Mouse (Mus musculus): ENCODE data around the gene Tmem191c.
"Not testable (repeated sequence)": the region's sequence is repeated elsewhere in the genome, so short reads cannot be mapped to it uniquely, and the experiment has no call there.

Tmem191c gene

DNA sequence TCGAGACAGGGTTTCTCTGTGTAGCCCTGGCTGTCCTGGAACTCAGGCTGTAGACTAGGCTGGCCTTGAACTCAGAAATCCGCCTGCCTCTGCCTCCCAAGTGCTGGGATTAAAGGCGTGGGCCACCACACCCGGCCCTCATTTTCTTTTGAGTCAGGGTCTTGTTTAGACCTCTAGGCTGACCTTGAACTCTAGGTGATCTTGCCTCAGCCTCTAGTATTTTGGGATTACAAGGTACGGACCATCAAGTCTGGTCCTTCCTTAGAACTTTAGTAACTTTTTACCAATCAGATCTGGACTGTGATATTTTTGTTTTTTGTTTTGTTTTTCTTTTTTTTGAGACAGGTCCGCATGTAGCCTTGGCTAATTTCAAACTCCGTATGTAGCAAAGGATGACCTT lies at the start of gene Tmem191c:
Tmem191c (plus strand) TSS at position 357 of the 400 bp plus-strand sequence.
- DNase-seq, result no peak

DNA sequence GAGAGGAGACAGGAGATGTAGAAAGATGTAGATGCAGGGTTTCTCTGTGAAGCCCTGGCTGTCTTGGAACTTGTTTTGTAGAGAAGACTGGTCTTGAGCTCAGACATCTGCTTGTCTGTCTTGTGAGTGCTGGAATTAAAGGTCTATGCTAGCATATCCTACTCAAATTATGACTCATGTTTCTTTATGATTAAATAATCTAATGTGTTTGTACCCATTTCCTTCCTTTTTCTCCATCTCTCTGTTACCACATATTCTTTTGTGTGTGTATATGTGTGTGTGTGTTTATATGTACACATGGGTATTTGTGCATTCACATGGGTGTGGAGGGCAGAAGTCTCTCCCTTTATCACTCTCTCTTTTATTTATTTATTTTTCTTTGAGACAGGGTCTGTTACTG lies 49.4 kb upstream of the Tmem191c start:
- no peak for DNase-seq

- not testable (repeated sequence) for DNase-seq
These were observed 44.4 kb upstream of the Tmem191c start for GRCm38 (mm10) chr16:17231523-17231922.

- peak; percentile 97 to 98 for DNase-seq
These were observed 42.8 kb upstream of the Tmem191c start, which contains the start of gene Hic2 for GRCm38 (mm10) chr16:17232794-17233701. Gene Hic2, plus strand, starts transcription at chr16:17233572.

DNA sequence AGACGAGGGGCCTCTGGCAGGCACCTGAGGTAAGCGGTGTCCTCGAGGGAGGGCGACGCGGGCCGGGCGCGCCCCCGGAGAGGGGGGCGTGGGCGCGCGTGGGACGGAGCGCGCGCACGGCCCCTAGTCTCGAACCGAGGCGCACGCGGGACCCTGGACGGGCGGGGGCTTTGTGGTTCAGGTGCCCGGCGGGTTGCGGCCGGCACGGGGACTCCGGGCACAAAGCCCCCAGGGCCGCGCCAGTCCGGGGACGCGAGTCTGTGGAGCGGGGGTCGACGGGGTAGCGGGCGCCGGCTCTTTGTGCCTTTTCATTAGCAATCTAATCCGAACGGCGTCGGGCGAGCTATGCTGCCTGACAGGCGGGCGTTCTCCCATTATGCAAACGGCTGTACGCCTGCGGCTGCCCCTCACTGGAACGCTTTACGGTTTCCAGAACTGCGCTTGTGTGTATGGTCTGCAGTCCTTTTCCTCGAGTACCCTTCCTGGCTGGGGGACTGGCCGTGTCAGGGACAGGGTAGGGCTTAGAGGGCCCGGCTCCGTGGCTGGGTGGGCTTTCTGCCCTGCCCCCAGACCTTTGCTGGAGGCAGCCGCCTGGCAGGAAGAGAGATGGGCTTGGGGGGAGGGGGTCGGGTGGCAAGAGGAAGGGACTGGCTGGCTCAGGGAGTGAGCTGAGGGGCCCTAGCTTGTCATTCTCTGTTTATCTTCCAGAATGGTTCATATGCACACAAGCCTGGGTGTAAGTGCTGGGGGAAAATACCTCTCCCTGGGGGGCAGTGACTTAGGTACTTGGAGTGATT lies 42.0 kb upstream of the Tmem191c start:
- DNase-seq, result peak in 1 of 2 experiments; percentile 44

- peak in 1 of 2 experiments; percentile 19 for DNase-seq
These were observed 41.4 kb upstream of the Tmem191c start for GRCm38 (mm10) chr16:17234499-17234895.

DNA sequence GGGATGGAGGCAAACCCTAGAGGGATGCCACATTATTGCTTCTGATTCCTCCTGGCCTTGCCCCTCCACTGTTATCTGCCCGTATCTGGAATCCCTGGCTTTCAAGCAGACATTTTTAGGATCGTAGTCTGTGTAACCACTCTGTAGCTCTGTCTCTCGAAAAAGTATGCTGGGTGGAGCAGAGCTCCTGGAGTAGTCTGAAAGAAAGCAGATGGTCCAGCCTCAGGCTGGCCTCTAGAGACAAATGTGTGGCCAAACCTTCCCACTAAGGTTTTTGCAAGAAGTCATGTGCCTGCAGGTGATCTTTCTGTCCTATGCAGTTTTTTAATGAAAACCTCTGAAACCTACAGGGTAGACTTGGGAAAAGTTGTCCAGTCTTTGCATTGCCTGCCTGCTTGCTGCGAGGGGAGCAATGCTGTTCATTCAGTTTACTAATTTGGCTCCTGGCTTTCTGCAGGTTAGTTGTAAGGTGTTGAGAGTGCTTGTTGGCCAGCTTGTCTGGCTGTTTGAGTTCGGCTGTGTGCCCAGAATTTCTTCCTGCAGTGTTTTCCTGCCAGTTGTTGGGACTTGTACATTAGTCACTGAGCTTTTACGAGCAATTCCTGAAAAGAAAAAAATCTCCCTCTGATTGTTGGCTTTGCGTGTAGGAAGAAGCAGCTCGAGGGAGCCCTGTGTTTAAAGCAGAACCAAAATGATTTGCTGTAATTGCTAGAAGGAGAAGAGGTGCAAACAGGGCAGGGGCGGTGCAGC lies 40.8 kb upstream of the Tmem191c start:
- peak; percentile 61 to 69 for DNase-seq

GRCm38 (mm10) chr16:17237634-17238033 lies 38.2 kb upstream of the Tmem191c start:
- no peak for DNase-seq

- peak; percentile 32 to 65 for DNase-seq
These were observed 36.5 kb upstream of the Tmem191c start for GRCm38 (mm10) chr16:17239409-17239808.

DNA sequence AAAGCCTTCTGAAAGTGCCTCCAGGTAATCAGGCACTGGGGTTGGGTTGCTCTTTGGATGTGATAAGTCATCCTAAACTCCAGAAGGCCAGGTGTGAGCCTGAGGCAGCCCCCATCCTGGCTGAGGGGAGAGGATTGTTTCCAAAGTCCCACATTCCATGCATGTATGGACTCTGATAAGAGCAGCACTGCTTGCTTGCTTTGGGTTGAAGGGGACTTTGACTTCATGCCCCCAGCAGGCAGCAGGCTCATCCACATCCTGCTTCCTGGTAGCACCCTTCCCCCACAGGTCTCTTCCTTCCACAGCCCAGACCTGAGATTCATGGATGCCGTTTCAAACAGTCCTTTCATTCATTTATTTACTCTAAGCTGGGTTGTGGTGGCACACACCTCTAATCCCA lies 32.1 kb upstream of the Tmem191c start:
- DNase-seq, result no peak

DNA sequence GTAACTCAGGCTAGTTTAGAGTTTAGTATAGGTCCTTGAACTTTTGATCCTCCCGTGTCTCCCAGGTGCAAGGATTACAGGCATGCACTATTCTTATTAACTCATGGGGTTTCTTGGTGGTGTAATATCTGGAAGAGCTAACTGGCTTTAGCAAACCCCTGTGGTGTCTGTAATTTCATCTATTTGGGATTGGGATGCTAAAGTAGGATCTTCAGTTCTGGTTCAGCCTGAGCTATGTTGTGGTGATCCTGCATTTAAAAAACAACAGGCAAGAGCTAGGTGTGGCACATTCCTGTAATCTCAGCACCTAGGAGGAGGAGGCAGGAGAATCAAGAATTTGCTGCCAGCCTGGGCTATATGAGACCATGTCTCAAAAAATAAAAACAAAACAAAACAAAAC lies 30.9 kb upstream of the Tmem191c start:
- no peak for DNase-seq

- DNase-seq, result peak; percentile 84
These were observed 28.1 kb upstream of the Tmem191c start for GRCm38 (mm10) chr16:17247727-17248126.

DNA sequence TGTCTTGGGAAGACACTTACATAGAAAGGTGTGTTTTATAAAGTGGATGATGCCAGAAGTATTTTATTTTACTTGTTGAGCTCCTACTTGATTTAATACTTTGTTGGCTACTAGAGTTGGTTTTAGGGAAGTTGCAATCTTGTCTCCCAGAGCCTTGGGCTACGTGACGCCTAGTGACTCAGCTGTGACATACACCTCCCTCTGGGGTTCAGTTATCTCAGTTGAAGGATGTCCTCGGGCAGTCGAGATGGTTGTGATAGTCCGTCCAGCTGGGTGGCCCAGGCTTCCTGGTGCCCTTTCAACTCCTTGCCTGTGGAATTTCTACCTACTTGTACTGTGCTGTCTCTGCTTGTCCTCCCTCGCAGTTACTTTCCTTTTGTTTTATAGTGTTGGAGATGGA lies 26.7 kb upstream of the Tmem191c start:
- DNase-seq, result no peak

GRCm38 (mm10) chr16:17251539-17251938 lies 24.3 kb upstream of the Tmem191c start:
- peak; percentile 95 to 96 for DNase-seq

GRCm38 (mm10) chr16:17252086-17252726 lies 23.7 kb upstream of the Tmem191c start:
- no peak for DNase-seq

GRCm38 (mm10) chr16:17252841-17253240 lies 23.0 kb upstream of the Tmem191c start:
- DNase-seq, result no peak

DNA sequence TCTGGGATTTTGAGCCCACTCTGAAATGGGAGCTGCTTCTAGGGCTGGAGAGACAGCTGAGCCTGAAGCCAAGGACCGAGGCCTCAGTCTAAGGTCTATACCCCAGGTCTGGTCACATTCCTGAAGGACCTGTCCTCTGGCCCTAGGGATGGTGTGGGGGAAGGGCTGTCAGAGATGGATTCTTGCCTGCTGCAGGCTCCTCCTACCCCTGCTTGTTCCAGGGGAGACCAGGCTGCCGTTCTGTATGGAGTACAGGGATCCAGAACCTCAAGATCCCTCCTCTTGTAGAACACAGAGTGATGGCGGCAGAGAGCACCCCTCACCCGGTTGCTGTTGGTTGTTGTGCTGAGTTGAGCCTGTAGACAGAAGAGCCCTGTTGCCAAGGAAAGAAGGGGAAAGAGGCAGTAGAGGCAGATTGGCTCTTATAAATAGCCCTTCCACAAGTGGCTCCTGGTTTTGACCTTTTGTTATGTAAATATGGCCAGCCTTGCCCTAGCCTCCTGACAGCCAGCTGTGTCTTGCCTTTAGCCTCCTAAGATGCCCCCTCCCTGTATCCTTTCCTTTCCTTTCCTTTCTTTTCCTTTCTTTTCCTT lies 21.8 kb upstream of the Tmem191c start:
- peak; percentile 46 to 59 for DNase-seq

- DNase-seq, result no peak
These were observed 20.6 kb upstream of the Tmem191c start for GRCm38 (mm10) chr16:17255270-17255669.

- DNase-seq, result peak in 1 of 2 experiments; percentile 34
These were observed 18.5 kb upstream of the Tmem191c start for GRCm38 (mm10) chr16:17257359-17257821.

DNA sequence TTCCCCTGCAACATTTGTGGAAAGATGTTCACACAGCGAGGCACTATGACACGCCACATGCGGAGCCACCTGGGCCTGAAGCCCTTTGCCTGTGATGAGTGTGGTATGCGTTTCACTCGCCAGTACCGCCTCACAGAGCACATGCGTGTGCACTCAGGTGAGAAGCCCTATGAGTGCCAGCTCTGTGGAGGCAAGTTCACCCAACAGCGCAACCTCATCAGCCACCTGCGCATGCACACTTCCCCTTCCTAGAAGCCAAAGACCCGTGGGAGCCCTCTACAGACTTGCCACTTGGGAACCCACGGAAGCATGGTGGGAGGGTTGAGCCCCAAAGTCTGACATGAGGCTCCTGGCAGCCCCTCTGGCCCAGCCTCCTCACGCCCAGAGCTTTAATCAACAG lies 17.0 kb upstream of the Tmem191c start:
- no peak for DNase-seq

DNA sequence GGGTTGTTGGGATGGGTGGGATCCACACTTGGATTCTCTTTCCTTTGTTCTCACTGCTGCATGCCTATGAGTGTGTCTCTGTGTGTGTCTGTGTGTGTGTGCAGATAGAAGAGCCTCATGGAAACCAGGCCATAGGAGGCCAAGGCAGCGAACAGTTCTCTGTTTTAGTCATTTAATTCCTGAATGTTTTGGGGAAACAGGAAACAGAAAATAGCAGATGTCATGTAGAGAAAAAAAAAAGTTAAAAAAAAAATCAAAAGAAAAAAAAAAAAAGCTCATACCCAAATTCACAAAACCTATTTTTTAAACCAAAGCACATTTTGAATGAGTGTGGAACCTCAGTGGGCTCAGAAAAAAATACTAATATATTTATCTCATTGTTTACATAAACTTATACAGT lies 14.5 kb upstream of the Tmem191c start:
- no peak for DNase-seq

DNA sequence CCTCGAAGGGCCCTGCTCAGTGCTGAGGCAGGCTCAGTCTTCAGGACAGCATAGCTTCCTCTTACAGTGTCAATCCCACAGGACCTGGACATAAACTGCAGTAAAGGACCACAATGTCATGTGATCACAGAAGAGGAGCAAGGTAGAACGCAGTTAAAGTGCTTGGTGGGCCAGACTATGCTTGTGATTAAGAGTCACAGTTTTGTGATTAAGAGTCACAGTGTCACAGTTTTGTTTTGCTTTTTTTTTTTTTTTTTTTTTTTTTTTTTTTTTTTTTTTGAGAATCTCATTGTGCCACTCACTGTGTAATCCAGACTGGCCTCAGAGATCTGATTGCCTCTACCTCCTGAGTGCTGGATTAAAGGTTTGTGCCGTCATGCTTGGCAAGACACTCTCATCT lies 9.8 kb upstream of the Tmem191c start:
- DNase-seq, result no peak

All from kidney, postnatal 36 days (tissue).